Mouse (Mus musculus) intestine, embryonic 15.5 days (tissue): ENCODE results near the gene Rgl1. TPM values are rescaled to one million over a fixed set of nuclear protein-coding genes. Genes with fewer than 3 reads are reported as not detected.

Source experiments
- ATAC-seq: fragments of 200-750 bp; cut with Nextera tagmentation; 2 replicates; pipeline ENCODE4 v1.8.0; 2017; ENCODE audit warnings: moderate TSS enrichment, moderate library complexity
- H3K27ac ChIP-seq: fragments of 300-500 bp; sonication (generic); 2 replicates; pipeline ENCODE4 v1.5.1; 2015; ENCODE audit warnings: mild to moderate bottlenecking, inconsistent platforms
- H3K27me3 ChIP-seq: fragments of 300-500 bp; sonication (generic); replicated peaks from 2 replicates; pipeline ENCODE4 v1.6.1; 2015; ENCODE audit warnings: inconsistent platforms
- H3K36me3 ChIP-seq: fragments of 300-500 bp; sonication (generic); 2 replicates; pipeline ENCODE4 v1.6.1; 2015; ENCODE audit warnings: inconsistent platforms
- H3K4me1 ChIP-seq: fragments of 300-500 bp; sonication (generic); replicated peaks from 2 replicates; pipeline ENCODE4 v1.6.1; 2015; ENCODE audit warnings: inconsistent platforms
- H3K4me2 ChIP-seq: fragments of 300-500 bp; sonication (generic); replicated peaks from 2 replicates; pipeline ENCODE4 v1.6.1; 2015; ENCODE audit warnings: mild to moderate bottlenecking, inconsistent platforms
- H3K4me3 ChIP-seq: fragments of 300-500 bp; sonication (generic); replicated peaks from 2 replicates; pipeline ENCODE4 v1.5.1; 2015; ENCODE audit warnings: inconsistent platforms
- H3K9ac ChIP-seq: fragments of 300-500 bp; sonication (generic); 2 replicates; pipeline ENCODE4 v1.6.1; 2015; ENCODE audit warnings: inconsistent platforms
- H3K9me3 ChIP-seq: fragments of 300-500 bp; sonication (generic); 2 replicates; pipeline ENCODE4 v1.6.1; 2016; ENCODE audit warnings: inconsistent platforms
- WGBS: fragments of 180-500 bp; shearing (Covaris S2); methylation state at CpG from one replicate; pipeline ENCODE4 v1.1.7; 2015; 5-methylcytosine and 5-hydroxymethylcytosine counted together
- polyA plus RNA-seq: library from polyadenylated mRNA; unstranded; fragments of >200 nt; fragmentation: Nextera tagmentation; extraction: Ambion mirVana; gene quantifications from 2 replicates; pipeline ENCODE4 v1.2.1, GENCODE M21; 2015

The Rgl1 gene
- polyA plus RNA-seq, 1 experiment from 2014 or later, result 44.8 TPM

GRCm38 (mm10) chr1:152697341-152697740, 68.8 kb downstream of the Rgl1 start:
- ATAC-seq, result no peak
- Histone ChIP-seq H3K4me3 (no peak overlapping the region), H3K36me3 (no peaks in the 10 kb centered on the region), H3K27ac (no peak overlapping the region), H3K4me2 (no peak overlapping the region), H3K4me1 (no peaks in the 10 kb centered on the region), H3K27me3 (no peaks in the 10 kb centered on the region), H3K9ac (no peak overlapping the region), H3K9me3 (no peaks in the 10 kb centered on the region)
- 43% methylated on average over 3 of the region's 3 CpGs for WGBS

- WGBS, result 48% methylated on average over 9 of the region's 9 CpGs
- Histone ChIP-seq H3K36me3 (no peaks in the 10 kb centered on the region), H3K9ac (no peak overlapping the region), H3K27ac (no peak overlapping the region), H3K27me3 (no peaks in the 10 kb centered on the region), H3K9me3 (no peaks in the 10 kb centered on the region), H3K4me2 (no peak overlapping the region), H3K4me3 (no peak overlapping the region), H3K4me1 (no peaks in the 10 kb centered on the region)
- ATAC-seq, result no peak
Measured at GRCm38 (mm10) chr1:152695491-152695890, 70.7 kb downstream of the Rgl1 start.

- H3K27me3 ChIP-seq, result no peaks in the 10 kb centered on the region
- H3K4me3 ChIP-seq, result no peak overlapping the region
- H3K9me3 ChIP-seq, result no peaks in the 10 kb centered on the region
- no peak overlapping the region for H3K4me2 ChIP-seq
- peaks cover 9% of the 10 kb centered on the region for H3K4me1 ChIP-seq
- WGBS, result 75% methylated on average over 4 of the region's 4 CpGs
- H3K9ac ChIP-seq, result no peak overlapping the region
- H3K36me3 ChIP-seq, result no peaks in the 10 kb centered on the region
- no peak overlapping the region for H3K27ac ChIP-seq
- no peak for ATAC-seq
Measured at GRCm38 (mm10) chr1:152689968-152690367, 76.2 kb downstream of the Rgl1 start.

DNA sequence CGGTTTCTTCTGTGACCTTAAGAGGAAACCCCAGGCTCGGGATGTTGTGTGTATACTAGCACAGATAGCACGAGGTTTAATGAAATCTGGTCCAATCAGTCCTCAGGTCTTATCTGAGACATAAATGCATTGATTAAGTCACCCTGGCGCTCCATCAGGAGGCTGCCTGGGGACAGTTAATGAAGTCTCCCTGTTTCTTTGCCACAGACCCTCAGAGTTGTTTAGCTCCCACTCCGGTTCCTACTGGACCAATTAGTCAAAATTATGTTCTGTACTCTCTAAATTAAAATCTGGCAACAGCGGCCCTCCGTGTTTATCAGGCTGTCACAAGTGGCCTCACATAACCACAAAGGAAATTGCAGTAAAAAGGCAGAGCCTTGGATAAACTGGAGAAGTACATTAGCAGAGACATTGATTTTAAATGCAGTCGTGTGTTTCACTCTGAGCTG, 78.4 kb downstream of the Rgl1 start:
- WGBS, result 17% methylated on average over 8 of the region's 8 CpGs
- Histone ChIP-seq H3K9me3 (no peaks in the 10 kb centered on the region), H3K36me3 (no peaks in the 10 kb centered on the region), H3K4me3 (no peak overlapping the region), H3K27me3 (no peaks in the 10 kb centered on the region), H3K27ac (peak overlapping the region; percentile 71), H3K9ac (no peak overlapping the region), H3K4me2 (0 out of 2 replicates have a peak overlapping the region, but pooled peaks have one; percentile 10), H3K4me1 (peaks cover 9% of the 10 kb centered on the region)
- peak; percentile 42; the same call in 1 of the 2 replicates for ATAC-seq

DNA sequence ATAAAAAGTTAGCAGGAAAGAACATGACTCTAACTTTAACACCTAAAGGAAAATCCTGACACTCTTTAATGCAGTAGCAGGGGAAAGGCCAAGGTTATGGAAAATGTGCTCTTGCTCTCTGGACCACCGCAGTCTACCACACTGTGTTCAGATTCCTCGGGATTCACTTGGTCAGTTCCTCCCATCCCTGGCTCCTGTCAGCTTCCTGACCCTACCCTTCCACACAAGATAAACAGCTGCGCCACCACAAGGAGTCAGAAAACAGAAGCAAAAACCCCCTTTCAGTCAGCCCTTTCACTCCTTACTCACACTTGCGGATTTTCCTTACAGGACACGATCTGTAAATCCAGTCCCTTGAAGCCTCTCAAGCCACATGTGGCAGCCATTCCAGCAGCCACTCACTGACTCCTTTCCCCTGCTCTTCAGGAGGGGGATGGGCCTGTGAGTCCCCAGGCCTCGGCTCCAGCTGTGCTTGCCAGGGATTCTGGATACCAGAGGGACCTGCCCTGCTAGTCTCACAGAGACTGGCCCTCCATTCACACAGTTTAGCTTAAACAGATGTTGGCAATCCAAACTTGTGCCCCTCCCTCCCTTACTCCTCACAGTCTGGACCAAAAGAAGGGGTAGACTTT, 78.9 kb downstream of the Rgl1 start:
- Histone ChIP-seq H3K27me3 (no peaks in the 10 kb centered on the region), H3K36me3 (no peaks in the 10 kb centered on the region), H3K27ac (peak overlapping the region; percentile 71), H3K4me2 (0 out of 2 replicates have a peak overlapping the region, but pooled peaks have one; percentile 10), H3K9me3 (no peaks in the 10 kb centered on the region), H3K4me3 (no peak overlapping the region), H3K9ac (no peak overlapping the region), H3K4me1 (peaks cover 14% of the 10 kb centered on the region)
- ATAC-seq, result peak; percentile 65
- 22% methylated on average over 6 of the region's 6 CpGs for WGBS

DNA sequence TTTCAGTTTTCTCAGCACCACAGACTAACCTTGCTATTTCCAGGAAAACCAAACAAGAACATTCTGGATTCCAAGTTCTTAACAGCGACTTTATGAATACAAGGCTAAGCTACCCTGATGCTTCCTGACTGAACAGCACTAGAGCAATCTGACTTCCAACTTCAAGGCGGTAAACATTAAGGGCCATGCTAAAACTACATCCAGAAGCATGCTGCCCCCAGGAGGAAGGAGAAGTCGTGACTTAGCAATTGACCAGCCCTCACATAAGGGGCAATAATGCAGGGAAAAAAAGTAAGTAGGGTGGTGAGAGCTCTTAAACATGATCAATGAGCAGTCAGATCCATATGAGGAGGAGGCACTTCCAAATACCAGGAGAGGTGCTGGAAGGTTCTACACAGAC, 80.6 kb downstream of the Rgl1 start:
- Histone ChIP-seq H3K27me3 (no peaks in the 10 kb centered on the region), H3K36me3 (no peaks in the 10 kb centered on the region), H3K4me3 (no peak overlapping the region), H3K4me2 (no peak overlapping the region), H3K9me3 (no peaks in the 10 kb centered on the region), H3K27ac (no peak overlapping the region), H3K9ac (no peak overlapping the region), H3K4me1 (peaks cover 18% of the 10 kb centered on the region)
- 79% methylated on average over 3 of the region's 3 CpGs for WGBS
- ATAC-seq, result no peak

- Histone ChIP-seq H3K9ac (no peak overlapping the region), H3K36me3 (no peaks in the 10 kb centered on the region), H3K27ac (0 out of 2 replicates have a peak overlapping the region, but pooled peaks have one; percentile 22), H3K4me1 (peaks cover 19% of the 10 kb centered on the region), H3K9me3 (no peaks in the 10 kb centered on the region), H3K4me3 (no peak overlapping the region), H3K4me2 (no peak overlapping the region), H3K27me3 (no peaks in the 10 kb centered on the region)
- no peak for ATAC-seq
- 38% methylated on average over 11 of the region's 11 CpGs for WGBS
Measured at GRCm38 (mm10) chr1:152682368-152683194, 83.6 kb downstream of the Rgl1 start.

DNA sequence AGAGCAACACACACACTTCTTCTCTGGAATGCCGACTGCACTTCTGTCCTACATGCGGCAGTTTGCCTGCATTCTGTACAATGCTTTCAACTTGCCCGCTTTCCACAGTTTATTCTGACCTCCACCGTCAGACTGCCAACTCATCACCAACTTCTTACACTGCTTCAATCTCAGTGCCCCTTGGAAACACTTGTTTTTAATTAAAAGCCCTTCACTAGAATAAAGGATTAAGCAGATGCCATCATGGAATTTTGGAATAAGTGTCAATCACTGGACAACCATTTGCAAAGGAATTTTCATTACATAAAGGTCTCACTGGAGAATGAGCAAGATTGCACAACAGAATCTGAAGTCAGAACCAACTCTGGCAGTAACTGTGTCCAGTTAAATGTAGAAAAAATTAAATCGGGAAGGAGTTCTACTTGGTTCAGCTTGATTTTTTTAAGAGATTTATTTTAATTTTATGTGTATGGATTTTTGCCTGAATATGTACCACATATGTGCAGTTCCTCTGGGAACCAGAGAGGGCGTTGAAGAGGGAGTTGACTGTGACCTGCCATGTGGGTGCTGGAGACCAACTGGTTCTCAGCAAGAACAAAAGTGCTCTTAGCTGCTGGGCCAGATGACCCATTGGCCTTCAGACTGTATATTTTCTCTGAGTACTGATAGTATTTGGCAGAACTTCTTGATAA, 84.3 kb downstream of the Rgl1 start:
- no peak for ATAC-seq
- no peak overlapping the region for H3K9ac ChIP-seq
- no peak overlapping the region for H3K4me2 ChIP-seq
- H3K27me3 ChIP-seq, result no peaks in the 10 kb centered on the region
- H3K27ac ChIP-seq, result 0 out of 2 replicates have a peak overlapping the region, but pooled peaks have one; percentile 22
- H3K4me3 ChIP-seq, result no peak overlapping the region
- 58% methylated on average over 6 of the region's 6 CpGs for WGBS
- no peaks in the 10 kb centered on the region for H3K9me3 ChIP-seq
- peaks cover 15% of the 10 kb centered on the region for H3K4me1 ChIP-seq
- no peaks in the 10 kb centered on the region for H3K36me3 ChIP-seq

GRCm38 (mm10) chr1:152681116-152681515, 85.0 kb downstream of the Rgl1 start:
- no peak overlapping the region for H3K9ac ChIP-seq
- no peaks in the 10 kb centered on the region for H3K36me3 ChIP-seq
- H3K9me3 ChIP-seq, result no peaks in the 10 kb centered on the region
- no peak for ATAC-seq
- no peak overlapping the region; the same call in 1 of the 2 replicates for H3K27ac ChIP-seq
- no peaks in the 10 kb centered on the region for H3K27me3 ChIP-seq
- no peak overlapping the region for H3K4me2 ChIP-seq
- H3K4me3 ChIP-seq, result no peak overlapping the region
- WGBS, result 24% methylated on average over 8 of the region's 8 CpGs
- peaks cover 15% of the 10 kb centered on the region for H3K4me1 ChIP-seq

GRCm38 (mm10) chr1:152678451-152678850, 87.7 kb downstream of the Rgl1 start:
- ATAC-seq, result peak; percentile 4; the same call in 1 of the 2 replicates
- Histone ChIP-seq H3K9ac (no peak overlapping the region), H3K4me2 (no peak overlapping the region), H3K27ac (peak overlapping the region; percentile 46), H3K36me3 (no peaks in the 10 kb centered on the region), H3K27me3 (no peaks in the 10 kb centered on the region), H3K4me3 (no peak overlapping the region), H3K9me3 (no peaks in the 10 kb centered on the region), H3K4me1 (peaks cover 15% of the 10 kb centered on the region)
- 47% methylated on average over 5 of the region's 5 CpGs for WGBS

GRCm38 (mm10) chr1:152677482-152678211, 88.5 kb downstream of the Rgl1 start:
- Histone ChIP-seq H3K9ac (no peak overlapping the region), H3K36me3 (no peaks in the 10 kb centered on the region), H3K27ac (peak overlapping the region; percentile 46), H3K4me3 (no peak overlapping the region), H3K9me3 (no peaks in the 10 kb centered on the region), H3K4me2 (no peak overlapping the region), H3K4me1 (peaks cover 14% of the 10 kb centered on the region), H3K27me3 (no peaks in the 10 kb centered on the region)
- ATAC-seq, result peak; percentile 77
- 40% methylated on average over 12 of the region's 12 CpGs for WGBS
